Mouse (Mus musculus): ENCODE results near the gene Knop1. TPM values are rescaled to one million over a fixed set of nuclear protein-coding genes. Genes with fewer than 3 reads are reported as not detected.

Knop1 gene
- 34.1 and 34.2 TPM in 2 replicates for polyA plus RNA-seq (2012; rRNA removed)
- polyA plus RNA-seq (2014; fragmentation: Nextera tagmentation; extraction: Ambion mirVana), result 84.6 and 108 TPM in 2 replicates

GRCm38 (mm10) chr7:118855877-118856304 is at the start of gene Knop1:
Gene Knop1, minus strand, starts transcription at chr7:118856254.
- H3K4me2 ChIP-seq (replicated peaks; ENCODE audit: low read depth, low read length, severe bottlenecking), result peak within 1 kb of the TSS; percentile 54
- peaks cover 22% of the 10 kb centered on the region for H3K36me3 ChIP-seq (ENCODE audit: control insufficient read depth, insufficient read depth, low read length)
- H3K27me3 ChIP-seq (ENCODE audit: control insufficient read depth, insufficient read depth, low read length), result no peaks in the 10 kb centered on the region
- under 1% methylated on average over 46 of the region's 46 CpGs for WGBS
- H3K4me1 ChIP-seq (ENCODE audit: control insufficient read depth, insufficient read depth, low read length), result peaks cover 7% of the 10 kb centered on the region
- H3K9me3 ChIP-seq (ENCODE audit: control insufficient read depth, low read length), result no peaks in the 10 kb centered on the region
- H3K9ac ChIP-seq (ENCODE audit: low read depth, low read length, severe bottlenecking), result peak within 1 kb of the TSS; percentile 69
- H3K27ac ChIP-seq (replicated peaks; ENCODE audit: low read depth, low read length), result peak within 1 kb of the TSS; percentile 50
- ATAC-seq (ENCODE audit: low FRiP score, low read depth) (peak; percentile 81), DNase-seq (ENCODE audit: low spot score) (no peak)
- H3K4me3 ChIP-seq (replicated peaks; ENCODE audit: low read length), result peak within 1 kb of the TSS; percentile 85
- TF ChIP-seq POLR2A (IDR thresholded peaks at IDR 0.05; ENCODE audit: borderline replicate concordance, extremely low read depth, insufficient read depth, insufficient read length), result no peak

GRCm38 (mm10) chr7:118904530-118904929 is 48.5 kb upstream of the Knop1 start:
- no peak overlapping the region for H3K4me2 ChIP-seq (replicated peaks; ENCODE audit: low read depth, low read length, severe bottlenecking)
- DNase-seq (ENCODE audit: low spot score) (no peak), ATAC-seq (ENCODE audit: low FRiP score, low read depth) (no peak)
- H3K9me3 ChIP-seq (ENCODE audit: control insufficient read depth, low read length), result no peaks in the 10 kb centered on the region
- no peak for TF ChIP-seq POLR2A (IDR thresholded peaks at IDR 0.05; ENCODE audit: borderline replicate concordance, extremely low read depth, insufficient read depth, insufficient read length)
- no peaks in the 10 kb centered on the region for H3K36me3 ChIP-seq (ENCODE audit: control insufficient read depth, insufficient read depth, low read length)
- no peak overlapping the region for H3K27ac ChIP-seq (replicated peaks; ENCODE audit: low read depth, low read length)
- WGBS, result 81% methylated on average over 4 of the region's 4 CpGs
- H3K4me1 ChIP-seq (ENCODE audit: control insufficient read depth, insufficient read depth, low read length), result peaks cover 11% of the 10 kb centered on the region
- no peak overlapping the region for H3K4me3 ChIP-seq (replicated peaks; ENCODE audit: low read length)
- H3K9ac ChIP-seq (ENCODE audit: low read depth, low read length, severe bottlenecking), result no peak overlapping the region
- H3K27me3 ChIP-seq (ENCODE audit: control insufficient read depth, insufficient read depth, low read length), result no peaks in the 10 kb centered on the region

GRCm38 (mm10) chr7:118903879-118904278 is 47.8 kb upstream of the Knop1 start:
- H3K27ac ChIP-seq (replicated peaks; ENCODE audit: low read depth, low read length), result no peak overlapping the region
- 84% methylated on average over 9 of the region's 9 CpGs for WGBS
- no peak for TF ChIP-seq POLR2A (IDR thresholded peaks at IDR 0.05; ENCODE audit: borderline replicate concordance, extremely low read depth, insufficient read depth, insufficient read length)
- H3K9ac ChIP-seq (ENCODE audit: low read depth, low read length, severe bottlenecking), result no peak overlapping the region
- no peaks in the 10 kb centered on the region for H3K9me3 ChIP-seq (ENCODE audit: control insufficient read depth, low read length)
- DNase-seq (ENCODE audit: low spot score) (no peak), ATAC-seq (ENCODE audit: low FRiP score, low read depth) (no peak)
- H3K4me2 ChIP-seq (replicated peaks; ENCODE audit: low read depth, low read length, severe bottlenecking), result no peak overlapping the region
- H3K4me3 ChIP-seq (replicated peaks; ENCODE audit: low read length), result no peak overlapping the region
- peaks cover 11% of the 10 kb centered on the region for H3K4me1 ChIP-seq (ENCODE audit: control insufficient read depth, insufficient read depth, low read length)
- H3K36me3 ChIP-seq (ENCODE audit: control insufficient read depth, insufficient read depth, low read length), result no peaks in the 10 kb centered on the region
- no peaks in the 10 kb centered on the region for H3K27me3 ChIP-seq (ENCODE audit: control insufficient read depth, insufficient read depth, low read length)

- no peak overlapping the region for H3K9ac ChIP-seq (ENCODE audit: low read depth, low read length, severe bottlenecking)
- H3K9me3 ChIP-seq (ENCODE audit: control insufficient read depth, low read length), result no peaks in the 10 kb centered on the region
- H3K27me3 ChIP-seq (ENCODE audit: control insufficient read depth, insufficient read depth, low read length), result no peaks in the 10 kb centered on the region
- peak; percentile 80 for ATAC-seq (ENCODE audit: low FRiP score, low read depth)
- WGBS, result 6% methylated on average over 13 of the region's 13 CpGs
- H3K4me1 ChIP-seq (ENCODE audit: control insufficient read depth, insufficient read depth, low read length), result peaks cover 11% of the 10 kb centered on the region
- no peaks in the 10 kb centered on the region for H3K36me3 ChIP-seq (ENCODE audit: control insufficient read depth, insufficient read depth, low read length)
- TF ChIP-seq POLR2A (IDR thresholded peaks at IDR 0.05; ENCODE audit: borderline replicate concordance, extremely low read depth, insufficient read depth, insufficient read length), result no peak
- H3K27ac ChIP-seq (replicated peaks; ENCODE audit: low read depth, low read length), result 0 out of 2 replicates have a peak overlapping the region, but pooled peaks have one; percentile 20
- peak; percentile 88 for DNase-seq (ENCODE audit: low spot score)
- peak overlapping the region; percentile 7; the same call in 1 of the 2 replicates for H3K4me3 ChIP-seq (replicated peaks; ENCODE audit: low read length)
- peak overlapping the region; percentile 28 for H3K4me2 ChIP-seq (replicated peaks; ENCODE audit: low read depth, low read length, severe bottlenecking)
These were observed 46.9 kb upstream of the Knop1 start for GRCm38 (mm10) chr7:118902944-118903343.

- no peak for ATAC-seq (ENCODE audit: low FRiP score, low read depth)
- no peak for DNase-seq (ENCODE audit: low spot score)
- 61% methylated on average over 2 of the region's 2 CpGs for WGBS
- no peaks in the 10 kb centered on the region for H3K27me3 ChIP-seq (ENCODE audit: control insufficient read depth, insufficient read depth, low read length)
- H3K4me1 ChIP-seq (ENCODE audit: control insufficient read depth, insufficient read depth, low read length), result peaks cover 11% of the 10 kb centered on the region
- no peaks in the 10 kb centered on the region for H3K36me3 ChIP-seq (ENCODE audit: control insufficient read depth, insufficient read depth, low read length)
- no peak overlapping the region for H3K9ac ChIP-seq (ENCODE audit: low read depth, low read length, severe bottlenecking)
- no peak overlapping the region for H3K27ac ChIP-seq (replicated peaks; ENCODE audit: low read depth, low read length)
- H3K9me3 ChIP-seq (ENCODE audit: control insufficient read depth, low read length), result no peaks in the 10 kb centered on the region
- no peak overlapping the region for H3K4me2 ChIP-seq (replicated peaks; ENCODE audit: low read depth, low read length, severe bottlenecking)
- H3K4me3 ChIP-seq (replicated peaks; ENCODE audit: low read length), result no peak overlapping the region
- TF ChIP-seq POLR2A (IDR thresholded peaks at IDR 0.05; ENCODE audit: borderline replicate concordance, extremely low read depth, insufficient read depth, insufficient read length), result no peak
These were observed 44.0 kb upstream of the Knop1 start for GRCm38 (mm10) chr7:118900090-118900489.

Measured in limb, embryonic 14.5 days (tissue).